Mouse (Mus musculus) layer of hippocampus, adult 8-10 months (tissue): Measurements from ENCODE around the gene Echdc3. TPM values are rescaled to one million over a fixed set of nuclear protein-coding genes. Genes with fewer than 3 reads are reported as not detected.

Source experiments
- DNase-seq, 2 experiments: peaks; one replicate each; pipeline ENCODE4 v3.0.0; 2022; ENCODE audit warnings: low spot score in 2 of 2
- total RNA-seq, 4 experiments: library from RNA; stranded (reverse); gene quantifications; 2 replicates each; pipeline ENCODE4 v1.2.4; 2022

Echdc3 gene
- total RNA-seq, 4 experiments from 2014 or later = 0.23 to 1.5 (median 0.90) TPM

- DNase-seq = no peak
Observed at GRCm38 (mm10) chr2:6226361-6227058, 13.7 kb upstream of the Echdc3 start.

GRCm38 (mm10) chr2:6220141-6220805 is 7.4 kb upstream of the Echdc3 start:
- peak; percentile 60 to 86 for DNase-seq

DNA sequence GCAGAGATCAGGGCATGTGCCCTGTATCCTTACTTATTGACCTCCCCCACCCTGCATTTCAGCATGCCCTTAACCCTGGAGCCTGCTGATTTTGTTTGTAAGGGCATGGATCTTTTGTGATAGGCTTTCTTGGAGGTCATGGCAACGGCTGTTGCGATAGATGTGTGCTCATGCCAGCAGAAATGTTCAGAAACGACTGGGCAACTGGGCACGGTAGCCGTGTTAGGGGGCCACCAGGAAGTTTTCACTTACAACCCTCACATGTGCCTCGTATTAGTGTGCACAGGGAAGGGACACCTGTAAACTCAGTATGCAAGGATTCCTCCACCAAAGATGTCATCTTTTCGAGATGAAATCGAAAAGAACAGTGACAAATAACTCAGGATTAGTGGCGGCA is 508 bp downstream of the Echdc3 start:
- DNase-seq = no peak

- DNase-seq = no peak
Observed at GRCm38 (mm10) chr2:6210840-6211239, 2.0 kb downstream of the Echdc3 start.

DNA sequence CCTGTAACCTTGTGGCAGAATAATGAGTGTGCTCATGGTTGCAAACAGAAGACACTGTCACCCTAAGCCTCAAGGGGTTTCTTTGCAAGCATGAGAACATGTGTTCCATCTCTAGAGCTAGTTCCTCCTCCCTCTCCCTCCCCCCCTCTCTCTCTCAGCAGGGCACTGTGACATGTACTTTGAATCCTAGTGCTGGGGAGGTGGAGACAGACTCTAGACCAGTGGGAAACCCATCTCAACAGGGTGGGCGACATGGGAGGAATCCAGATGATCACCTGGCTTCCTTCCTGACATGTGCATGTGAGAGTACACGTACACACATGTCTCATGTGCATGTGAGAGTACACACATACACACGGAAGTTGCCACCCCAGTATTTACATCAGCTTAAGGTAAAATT is 3.1 kb downstream of the Echdc3 start:
- DNase-seq = no peak

- DNase-seq = peak; percentile 54 to 73
Observed at GRCm38 (mm10) chr2:6209116-6209515, 3.7 kb downstream of the Echdc3 start.

DNA sequence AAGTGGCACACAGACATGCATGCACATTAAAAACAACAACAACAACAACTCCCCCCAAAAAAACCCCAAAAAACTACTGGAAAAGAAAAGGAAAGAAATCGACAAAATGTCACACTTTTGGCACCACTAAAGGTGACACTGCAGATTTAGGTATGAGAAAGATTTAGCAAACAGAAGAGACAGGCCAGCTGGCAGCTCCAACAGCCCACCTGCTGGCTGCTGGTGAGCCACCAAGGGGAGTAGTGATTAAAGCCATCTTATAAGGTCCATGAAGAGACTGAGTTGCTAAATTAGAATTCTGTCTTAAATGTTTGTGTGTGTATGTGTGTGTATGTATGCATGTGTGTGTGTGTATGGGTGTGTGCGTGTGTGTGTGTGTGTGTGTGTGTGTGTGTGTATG is 5.1 kb downstream of the Echdc3 start:
- DNase-seq = no peak

DNA sequence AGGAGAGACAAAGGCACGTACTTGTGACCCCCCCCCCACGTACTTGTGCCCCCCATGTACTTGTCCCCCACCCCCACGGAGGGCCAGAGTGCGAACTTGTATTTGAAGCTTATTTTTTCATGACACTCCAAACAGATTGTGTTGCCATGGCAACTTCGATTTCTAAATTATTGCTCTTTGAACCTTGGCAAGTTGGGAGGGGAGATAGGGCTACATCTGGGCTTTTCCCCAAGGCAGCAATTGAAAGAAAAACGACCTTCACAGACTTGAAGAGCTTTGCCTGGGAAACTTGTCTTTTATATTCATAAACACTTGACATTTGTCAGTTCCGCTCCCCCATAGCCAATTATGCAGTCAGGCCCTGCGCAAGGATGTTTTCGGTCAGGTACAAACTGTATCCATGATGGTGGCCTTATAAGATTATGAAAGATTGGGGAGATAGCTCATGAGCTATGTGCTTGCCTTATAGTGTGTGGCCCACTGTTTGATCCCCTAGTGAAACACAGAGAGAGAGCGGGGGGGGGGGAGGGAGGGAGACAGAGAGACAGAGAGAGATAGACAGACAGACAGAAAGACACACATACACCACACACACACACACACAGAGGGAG is 16.4 kb downstream of the Echdc3 start:
- DNase-seq = no peak

DNA sequence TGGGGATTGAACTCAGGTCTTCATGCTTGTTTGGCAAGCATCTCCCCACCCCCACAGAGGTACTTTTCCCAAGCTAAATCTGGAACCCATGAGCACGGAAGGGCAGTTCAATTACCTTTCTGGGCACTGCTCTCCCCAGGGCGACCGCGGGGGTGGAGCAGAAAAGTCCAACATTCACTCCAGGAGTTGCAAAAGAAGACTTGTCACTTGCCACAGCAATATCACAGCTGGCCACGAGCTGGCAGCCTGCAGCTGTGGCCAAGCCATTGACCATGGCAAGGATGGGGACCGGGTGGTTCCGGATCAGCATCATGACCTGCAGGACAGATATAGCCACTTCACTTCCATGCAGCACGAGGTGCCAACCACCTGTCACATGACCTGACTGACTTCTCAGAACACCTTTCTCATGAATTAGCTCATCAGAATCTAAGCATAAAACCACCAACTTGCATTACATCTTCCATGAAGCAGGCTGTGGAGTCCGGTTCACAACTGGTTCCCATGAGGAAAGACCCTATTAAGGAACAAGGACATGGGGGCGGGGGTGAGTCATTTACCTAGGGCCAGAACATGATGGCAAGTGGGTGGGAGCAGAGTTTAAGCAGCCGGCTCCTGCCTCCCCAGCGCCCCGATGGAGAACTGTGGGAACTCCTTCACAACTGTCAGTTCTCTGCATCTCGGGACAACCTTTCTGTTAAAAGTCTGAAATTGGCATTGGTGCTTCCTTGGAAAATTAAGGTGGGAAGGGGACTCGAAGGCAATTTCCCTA is 17.2 kb downstream of the Echdc3 start:
- no peak for DNase-seq

DNA sequence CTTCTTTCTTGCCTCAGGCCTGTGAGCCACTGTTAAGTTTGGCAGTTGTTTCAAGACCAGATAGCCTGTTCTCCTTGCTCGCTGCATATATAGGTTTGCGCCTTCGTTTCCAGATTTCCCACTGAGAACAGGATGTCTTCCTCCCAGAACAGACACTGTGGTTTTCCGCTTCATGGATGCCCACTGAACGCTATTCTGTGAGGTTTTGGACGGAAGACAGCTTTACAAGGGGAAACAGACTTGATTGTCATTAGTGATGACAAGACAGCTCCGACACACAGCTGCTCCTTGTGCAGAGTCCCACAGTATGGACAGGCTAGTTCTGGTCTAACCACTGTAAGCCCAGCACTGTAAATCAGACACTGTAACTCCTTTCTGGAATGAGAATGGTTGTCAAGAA is 18.3 kb downstream of the Echdc3 start:
- no peak for DNase-seq

- no peak for DNase-seq
Observed at GRCm38 (mm10) chr2:6193591-6193973, 19.3 kb downstream of the Echdc3 start.

DNA sequence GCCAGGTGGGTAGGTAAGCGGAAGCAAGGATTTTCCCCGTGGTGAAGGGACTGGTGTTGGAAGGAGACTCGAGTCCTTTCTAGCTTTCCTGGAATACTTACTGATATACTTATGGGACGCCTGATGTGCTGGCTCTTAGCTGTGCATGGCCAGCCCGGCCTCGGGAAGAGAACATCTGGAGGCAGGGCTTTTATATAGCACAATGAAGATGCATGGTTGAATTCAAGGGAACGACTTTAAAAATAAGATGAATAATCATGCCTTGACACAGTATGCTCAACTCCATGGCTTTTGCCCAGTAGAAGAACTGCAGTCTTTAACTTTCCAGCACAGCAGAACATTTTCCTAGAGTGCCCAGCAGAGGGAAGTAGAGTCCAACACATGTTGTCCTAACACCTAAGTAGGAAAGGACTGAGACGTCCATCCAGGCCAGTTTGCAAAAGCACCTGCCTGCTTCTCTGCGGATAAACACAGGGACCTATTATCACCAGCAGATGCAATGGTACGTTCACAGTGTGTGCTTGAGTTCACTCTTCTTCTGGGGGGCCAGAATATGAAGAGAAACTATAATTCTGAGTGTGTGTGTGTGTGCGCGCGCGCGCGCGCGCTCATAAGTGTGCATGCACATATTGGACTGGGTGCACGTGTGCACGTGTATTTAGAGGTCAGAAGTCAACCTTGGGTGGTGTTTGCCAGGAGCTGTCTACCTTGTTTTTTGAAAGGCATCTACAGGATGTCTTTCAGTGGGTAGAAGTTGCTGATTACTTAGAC is 19.8 kb downstream of the Echdc3 start:
- DNase-seq = peak in 1 of 2 experiments; percentile 63

DNA sequence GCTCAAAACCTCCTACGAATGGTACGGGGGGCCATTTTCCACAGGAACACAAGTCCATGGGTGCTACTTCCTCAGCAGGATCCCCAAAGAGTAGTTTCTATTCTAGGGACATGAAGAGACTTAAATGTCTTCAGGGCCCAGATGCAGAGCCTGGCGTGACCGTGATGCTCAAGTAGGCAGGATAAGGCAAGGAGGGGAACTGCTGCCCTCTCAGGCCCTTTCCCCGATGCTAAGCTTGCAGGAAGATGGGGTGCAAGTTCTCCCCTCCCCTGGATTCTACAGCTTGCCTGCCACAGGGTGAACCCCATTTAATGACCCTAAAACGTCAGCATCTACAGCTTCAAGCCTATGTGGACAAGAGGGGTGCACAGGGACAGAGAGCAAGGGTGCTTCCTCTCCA is 22.8 kb downstream of the Echdc3 start:
- DNase-seq = no peak

DNA sequence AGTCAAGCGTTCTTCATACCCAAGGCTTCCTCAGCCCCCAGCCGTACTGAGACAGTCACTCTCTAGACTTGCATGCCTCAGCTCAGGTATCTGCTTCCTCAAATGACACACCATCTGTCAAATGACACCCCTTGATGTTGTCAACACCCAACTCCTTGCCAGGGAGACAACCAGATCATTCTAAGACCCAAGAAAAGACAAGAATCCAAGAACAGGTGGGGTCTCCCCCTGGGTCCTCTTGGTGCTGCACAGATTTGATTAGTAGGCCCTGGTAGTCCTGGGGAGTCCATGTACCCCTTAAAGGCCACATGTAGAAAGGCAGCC is 23.2 kb downstream of the Echdc3 start:
- DNase-seq = no peak

GRCm38 (mm10) chr2:6188891-6189674 is 23.8 kb downstream of the Echdc3 start:
- no peak for DNase-seq

DNA sequence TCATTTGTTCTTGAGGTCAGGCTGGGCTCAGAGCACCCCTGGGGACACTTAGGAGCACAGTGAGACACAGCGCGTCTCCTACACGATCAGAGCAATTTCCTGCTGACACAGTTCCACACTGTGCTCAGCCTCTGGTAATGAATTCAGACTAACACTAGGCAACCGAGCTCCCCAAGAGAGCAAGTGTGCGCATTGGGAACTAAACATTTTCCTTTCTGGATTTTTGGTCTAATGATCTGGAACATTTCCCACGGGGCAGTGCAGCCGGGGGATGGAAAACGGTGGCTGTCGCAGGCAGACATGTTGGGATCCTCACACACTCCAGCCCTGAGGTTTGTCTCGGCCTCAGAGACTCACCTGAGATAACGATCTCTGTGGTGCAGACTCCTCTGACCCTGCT is 25.4 kb downstream of the Echdc3 start:
- no peak for DNase-seq

GRCm38 (mm10) chr2:6186913-6187312 is 25.9 kb downstream of the Echdc3 start:
- DNase-seq = no peak

GRCm38 (mm10) chr2:6179749-6180117 is 33.1 kb downstream of the Echdc3 start:
- DNase-seq = no peak

- no peak for DNase-seq
Observed at GRCm38 (mm10) chr2:6178901-6179748, 33.7 kb downstream of the Echdc3 start.

GRCm38 (mm10) chr2:6173013-6173412 is 39.8 kb downstream of the Echdc3 start:
- no peak for DNase-seq
